Mouse (Mus musculus): ENCODE measurements around the gene Rilpl1. TPM values are rescaled to one million over a fixed set of nuclear protein-coding genes. Genes with fewer than 3 reads are reported as not detected.

Gene Rilpl1
- polyA plus RNA-seq, 1 experiment from 2014 or later = 21.6 TPM

DNA sequence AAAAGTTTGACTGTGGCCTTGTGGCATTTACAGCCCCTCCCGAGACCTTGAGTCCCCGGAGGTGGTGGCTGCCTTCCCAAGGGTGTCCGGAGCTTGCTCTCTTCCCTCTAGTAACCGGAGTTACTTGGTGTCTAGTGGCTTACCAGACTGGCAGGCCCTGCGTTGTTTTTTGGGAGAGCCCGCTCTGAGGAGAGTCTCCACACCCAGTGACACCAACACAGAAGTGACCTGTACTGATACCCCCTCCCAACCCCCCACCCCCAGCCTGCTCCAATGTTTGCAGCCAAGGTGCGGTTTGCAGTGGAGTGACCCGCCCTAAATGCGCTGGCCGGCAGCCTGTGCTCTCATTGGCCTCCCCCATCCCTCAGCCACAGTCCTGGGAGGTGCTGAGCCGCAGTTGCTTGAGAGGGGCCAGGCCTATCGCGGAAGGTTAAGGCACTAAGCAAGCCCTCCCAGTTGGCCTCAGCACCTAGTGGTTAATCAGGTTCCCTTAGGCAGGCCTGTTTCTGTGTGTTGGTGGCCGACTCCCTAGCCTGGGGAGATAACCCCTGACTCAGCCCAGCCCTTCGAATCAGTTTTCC lies 84.8 kb downstream of the Rilpl1 start:
- no peaks in the 10 kb centered on the region for H3K9me3 ChIP-seq (ENCODE audit: control insufficient read depth, low read length)
- 3% methylated on average over 15 of the region's 15 CpGs for WGBS
- ATAC-seq (replicated peaks; ENCODE audit: low FRiP score) (peak; percentile 59), DNase-seq (ENCODE audit: low spot score) (peak; percentile 73)
- H3K4me3 ChIP-seq (ENCODE audit: low read depth, low read length) = peak overlapping the region; percentile 96
- H3K4me2 ChIP-seq (ENCODE audit: low read depth, low read length, severe bottlenecking) = peak overlapping the region; percentile 93
- H3K4me1 ChIP-seq (replicated peaks; ENCODE audit: control insufficient read depth, insufficient read depth, low read length) = peaks cover 19% of the 10 kb centered on the region
- peak overlapping the region; percentile 70 for H3K27ac ChIP-seq (ENCODE audit: low read depth, low read length)
- peak overlapping the region; percentile 91 for H3K9ac ChIP-seq (ENCODE audit: low read length)
- peaks cover 10% of the 10 kb centered on the region for H3K36me3 ChIP-seq (ENCODE audit: control insufficient read depth, insufficient read depth, low read length)
- H3K27me3 ChIP-seq (ENCODE audit: control insufficient read depth, insufficient read depth, low read length) = no peaks in the 10 kb centered on the region

DNA sequence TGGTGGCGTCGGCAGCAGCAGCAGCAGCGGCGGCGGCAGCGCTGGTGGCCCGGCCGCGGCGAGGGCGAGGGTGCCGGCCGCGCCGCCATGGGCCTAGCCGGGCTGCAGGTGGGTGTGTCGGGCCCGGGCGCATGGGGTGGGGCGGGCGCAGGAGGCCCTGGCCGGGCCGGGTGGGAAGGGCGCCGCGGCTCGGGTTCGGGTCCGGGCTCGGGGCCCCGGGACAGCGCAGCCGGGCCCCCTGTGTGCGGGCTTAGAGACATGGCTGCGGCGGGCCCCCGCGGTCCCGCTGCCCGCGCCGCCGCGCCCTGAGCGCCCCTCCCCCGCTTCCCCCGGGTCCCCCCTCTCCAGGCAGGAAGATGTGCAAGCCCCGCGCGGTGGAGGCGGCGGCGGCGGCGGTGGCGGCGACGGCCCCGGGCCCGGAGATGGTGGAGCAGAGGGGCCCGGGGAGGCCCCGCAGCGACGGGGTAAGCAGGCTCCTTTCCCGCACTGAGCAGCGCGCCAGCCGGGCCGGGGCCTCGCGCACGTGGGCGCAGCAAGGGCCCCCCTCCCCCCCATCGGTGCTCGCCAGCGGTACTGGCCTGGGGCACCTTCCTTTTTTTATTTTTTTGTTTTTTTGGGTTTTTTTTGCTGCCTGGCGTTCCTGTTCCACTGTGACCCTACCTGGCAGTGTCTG lies 85.4 kb downstream of the Rilpl1 start:
- Histone ChIP-seq H3K4me2 (ENCODE audit: low read depth, low read length, severe bottlenecking) (peak overlapping the region; percentile 93), H3K27ac (ENCODE audit: low read depth, low read length) (peak overlapping the region; percentile 70), H3K9me3 (ENCODE audit: control insufficient read depth, low read length) (no peaks in the 10 kb centered on the region), H3K27me3 (ENCODE audit: control insufficient read depth, insufficient read depth, low read length) (no peaks in the 10 kb centered on the region), H3K36me3 (ENCODE audit: control insufficient read depth, insufficient read depth, low read length) (peaks cover 5% of the 10 kb centered on the region; the same call in 1 of the 2 replicates), H3K9ac (ENCODE audit: low read length) (peak overlapping the region; percentile 91), H3K4me1 (replicated peaks; ENCODE audit: control insufficient read depth, insufficient read depth, low read length) (peaks cover 19% of the 10 kb centered on the region), H3K4me3 (ENCODE audit: low read depth, low read length) (peak overlapping the region; percentile 96)
- ATAC-seq (replicated peaks; ENCODE audit: low FRiP score) (peak; percentile 71), DNase-seq (ENCODE audit: low spot score) (peak; percentile 81)
- 2% methylated on average over 35 of the region's 77 CpGs for WGBS

DNA sequence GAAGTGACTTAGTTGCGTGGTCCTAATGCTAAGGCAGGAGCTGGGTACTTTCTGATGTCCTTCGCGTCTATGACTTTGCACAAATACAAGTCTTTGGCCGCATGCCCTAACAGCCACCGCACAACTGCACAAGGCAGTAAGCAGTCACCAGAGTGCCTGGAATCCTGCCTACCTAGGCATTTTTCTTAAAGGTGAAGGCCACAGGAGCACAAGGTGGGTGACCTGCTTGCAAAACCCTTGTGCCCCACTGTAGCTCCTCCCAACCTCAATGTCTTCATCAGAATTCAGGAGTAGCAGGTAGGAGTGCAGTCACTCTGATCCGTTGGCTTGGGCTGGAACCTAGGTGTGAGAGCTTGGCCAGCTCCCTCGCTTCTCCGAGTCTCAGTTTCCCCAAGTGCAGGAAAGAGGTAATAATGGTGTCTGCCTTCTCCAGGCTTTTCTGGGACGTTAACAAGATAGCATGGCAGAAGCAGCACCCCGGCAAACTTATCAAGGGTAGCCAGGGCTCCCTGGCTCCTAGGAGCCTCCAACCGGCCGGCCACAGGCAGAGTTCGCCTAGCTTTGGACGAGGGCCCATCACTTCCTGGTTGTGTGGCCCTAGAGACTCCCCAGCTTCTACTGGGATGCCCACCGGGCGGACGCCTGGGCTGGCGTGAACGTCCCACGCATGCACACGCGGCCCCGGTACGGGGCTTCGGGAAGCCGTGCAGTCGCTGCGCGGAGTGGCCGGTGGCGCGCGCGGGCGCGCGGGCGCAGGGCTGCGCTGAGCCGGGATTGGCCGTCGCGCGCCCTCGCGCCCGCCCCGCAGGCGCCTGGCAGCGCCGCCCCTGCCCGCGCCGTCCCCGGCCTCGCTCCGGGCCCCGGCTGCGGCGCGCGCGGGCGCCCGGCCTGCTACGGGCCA lies 86.3 kb downstream of the Rilpl1 start:
- peaks cover 4% of the 10 kb centered on the region; the same call in 1 of the 2 replicates for H3K36me3 ChIP-seq (ENCODE audit: control insufficient read depth, insufficient read depth, low read length)
- peak overlapping the region; percentile 91 for H3K9ac ChIP-seq (ENCODE audit: low read length)
- 6% methylated on average over 54 of the region's 66 CpGs for WGBS

DNA sequence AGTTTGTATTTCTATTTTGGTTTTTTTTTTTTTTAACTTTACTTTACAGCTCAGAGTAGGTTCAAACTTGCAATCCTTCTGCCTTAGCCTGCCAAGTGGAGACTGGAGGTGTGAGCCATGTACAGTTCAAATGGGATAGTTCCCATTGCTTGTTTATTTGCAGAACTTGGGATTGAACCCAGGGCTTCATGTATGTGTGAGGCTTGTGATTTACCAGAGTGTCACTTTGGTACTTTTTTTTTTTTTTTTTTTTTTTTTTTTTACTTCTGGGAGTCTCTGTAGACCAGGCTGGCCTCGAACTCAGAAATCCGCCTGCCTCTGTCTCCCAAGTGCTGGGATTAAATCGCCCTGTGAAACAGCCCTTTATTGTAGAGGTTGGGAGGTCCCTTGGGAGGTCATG lies 87.0 kb downstream of the Rilpl1 start:
- no peak overlapping the region for H3K4me2 ChIP-seq (ENCODE audit: low read depth, low read length, severe bottlenecking)
- H3K36me3 ChIP-seq (ENCODE audit: control insufficient read depth, insufficient read depth, low read length) = peaks cover 2% of the 10 kb centered on the region; the same call in 1 of the 2 replicates
- no peak overlapping the region for H3K4me3 ChIP-seq (ENCODE audit: low read depth, low read length)
- 64% methylated on average over 3 of the region's 3 CpGs for WGBS
- no peak overlapping the region for H3K9ac ChIP-seq (ENCODE audit: low read length)
- H3K4me1 ChIP-seq (replicated peaks; ENCODE audit: control insufficient read depth, insufficient read depth, low read length) = peaks cover 19% of the 10 kb centered on the region
- no peak for DNase-seq (ENCODE audit: low spot score)
- no peaks in the 10 kb centered on the region for H3K9me3 ChIP-seq (ENCODE audit: control insufficient read depth, low read length)
- no peaks in the 10 kb centered on the region for H3K27me3 ChIP-seq (ENCODE audit: control insufficient read depth, insufficient read depth, low read length)
- H3K27ac ChIP-seq (ENCODE audit: low read depth, low read length) = no peak overlapping the region
- ATAC-seq (replicated peaks; ENCODE audit: low FRiP score) = no peak

More for the DNA sequence above, 86.3 kb downstream of the Rilpl1 start:
- peaks cover 19% of the 10 kb centered on the region for H3K4me1 ChIP-seq (replicated peaks; ENCODE audit: control insufficient read depth, insufficient read depth, low read length)
- peak overlapping the region; percentile 96 for H3K4me3 ChIP-seq (ENCODE audit: low read depth, low read length)
- H3K27ac ChIP-seq (ENCODE audit: low read depth, low read length) = peak overlapping the region; percentile 71
- peak overlapping the region; percentile 93 for H3K4me2 ChIP-seq (ENCODE audit: low read depth, low read length, severe bottlenecking)
- ATAC-seq (replicated peaks; ENCODE audit: low FRiP score) = peak; percentile 84
- H3K27me3 ChIP-seq (ENCODE audit: control insufficient read depth, insufficient read depth, low read length) = no peaks in the 10 kb centered on the region
- H3K9me3 ChIP-seq (ENCODE audit: control insufficient read depth, low read length) = no peaks in the 10 kb centered on the region
- peak; percentile 87 for DNase-seq (ENCODE audit: low spot score)

Other genes starting within 250 kb of the Rilpl1 start
- gene Mphosph9, start 203.4 kb downstream of the Rilpl1 start, polyA plus RNA-seq (2014; fragmentation: Nextera tagmentation; extraction: Ambion mirVana) = 21.2 and 22.2 TPM in 2 replicates
- gene 2810006K23Rik, start 203.3 kb downstream of the Rilpl1 start, polyA plus RNA-seq (2014; fragmentation: Nextera tagmentation; extraction: Ambion mirVana) = 17.9 and 20.2 TPM in 2 replicates
- gene Cdk2ap1, start 168.3 kb downstream of the Rilpl1 start, polyA plus RNA-seq (2014; fragmentation: Nextera tagmentation; extraction: Ambion mirVana) = 310 and 367 TPM in 2 replicates
- gene Sbno1, start 105.4 kb downstream of the Rilpl1 start, polyA plus RNA-seq (2014; fragmentation: Nextera tagmentation; extraction: Ambion mirVana) = 87.3 and 92.8 TPM in 2 replicates
- 120 and 133 TPM in 2 replicates for gene Kmt5a, start 91.5 kb downstream of the Rilpl1 start, polyA plus RNA-seq (2014; fragmentation: Nextera tagmentation; extraction: Ambion mirVana)
- gene Rilpl2, start 53.0 kb downstream of the Rilpl1 start, polyA plus RNA-seq (2014; fragmentation: Nextera tagmentation; extraction: Ambion mirVana) = 20.7 and 22.1 TPM in 2 replicates
- 14.3 and 17.3 TPM in 2 replicates for gene Snrnp35, start 48.3 kb downstream of the Rilpl1 start, polyA plus RNA-seq (2014; fragmentation: Nextera tagmentation; extraction: Ambion mirVana)
- gene Tmed2, start 9.3 kb upstream of the Rilpl1 start, polyA plus RNA-seq (2014; fragmentation: Nextera tagmentation; extraction: Ambion mirVana) = 445 and 465 TPM in 2 replicates
- gene Ddx55, start 21.5 kb upstream of the Rilpl1 start, polyA plus RNA-seq (2014; fragmentation: Nextera tagmentation; extraction: Ambion mirVana) = 16.5 and 18.3 TPM in 2 replicates
- 74.5 and 84.0 TPM in 2 replicates for gene Eif2b1, start 47.7 kb upstream of the Rilpl1 start, polyA plus RNA-seq (2014; fragmentation: Nextera tagmentation; extraction: Ambion mirVana)
- 80.6 and 83.2 TPM in 2 replicates for gene Gtf2h3, start 47.7 kb upstream of the Rilpl1 start, polyA plus RNA-seq (2014; fragmentation: Nextera tagmentation; extraction: Ambion mirVana)
- 49.6 and 52.7 TPM in 2 replicates for gene Atp6v0a2, start 97.2 kb upstream of the Rilpl1 start, polyA plus RNA-seq (2014; fragmentation: Nextera tagmentation; extraction: Ambion mirVana)
- gene Dnah10, start 193.7 kb upstream of the Rilpl1 start, polyA plus RNA-seq (2014; fragmentation: Nextera tagmentation; extraction: Ambion mirVana) = 0.07 and 0.12 TPM in 2 replicates

All from forebrain, embryonic 11.5 days (tissue).